Mouse (Mus musculus) lung, postnatal 36 days (tissue): Measurements from ENCODE around the gene Pla2g4e.
"Not testable (repeated sequence)": the region's sequence is repeated elsewhere in the genome, so short reads cannot be mapped to it uniquely, and the experiment has no call there.

ENCODE experiments used
- DNase-seq: peaks from one replicate; pipeline ENCODE4 v3.0.0; 2022; ENCODE audit warnings: mixed read lengths

Pla2g4e gene

GRCm38 (mm10) chr2:120244679-120245420, at the start of gene Pla2g4e:
TSS of gene Pla2g4e (minus strand) at chr2:120245335.
- no peak for DNase-seq

- DNase-seq, result no peak
These were observed 46.4 kb upstream of the Pla2g4e start for GRCm38 (mm10) chr2:120291471-120292078.

GRCm38 (mm10) chr2:120288995-120289394, 43.9 kb upstream of the Pla2g4e start, which contains the start of gene Pla2g4d:
TSS of gene Pla2g4d (minus strand) at chr2:120289197.
- no peak for DNase-seq

GRCm38 (mm10) chr2:120288401-120288800, 43.3 kb upstream of the Pla2g4e start:
- DNase-seq, result no peak

GRCm38 (mm10) chr2:120285639-120286038, 40.5 kb upstream of the Pla2g4e start:
- DNase-seq, result no peak

GRCm38 (mm10) chr2:120284705-120285104, 39.6 kb upstream of the Pla2g4e start:
- peak; percentile 17 for DNase-seq

GRCm38 (mm10) chr2:120284094-120284493, 39.0 kb upstream of the Pla2g4e start:
- DNase-seq, result no peak

- DNase-seq, result no peak
These were observed 38.4 kb upstream of the Pla2g4e start for GRCm38 (mm10) chr2:120283550-120283949.

- DNase-seq, result no peak
These were observed 36.1 kb upstream of the Pla2g4e start for GRCm38 (mm10) chr2:120281221-120281620.

- peak; percentile 69 for DNase-seq
These were observed 34.8 kb upstream of the Pla2g4e start for GRCm38 (mm10) chr2:120279961-120280360.

- DNase-seq, result no peak
These were observed 31.8 kb upstream of the Pla2g4e start for GRCm38 (mm10) chr2:120276951-120277350.

- no peak for DNase-seq
These were observed 23.5 kb upstream of the Pla2g4e start for GRCm38 (mm10) chr2:120268635-120269034.

- DNase-seq, result no peak
These were observed 20.4 kb upstream of the Pla2g4e start for GRCm38 (mm10) chr2:120265523-120265922.

GRCm38 (mm10) chr2:120264858-120265257, 19.7 kb upstream of the Pla2g4e start:
- no peak for DNase-seq

GRCm38 (mm10) chr2:120262876-120263275, 17.7 kb upstream of the Pla2g4e start:
- no peak for DNase-seq

GRCm38 (mm10) chr2:120261346-120261745, 16.2 kb upstream of the Pla2g4e start:
- no peak for DNase-seq

- DNase-seq, result no peak
These were observed 11.1 kb upstream of the Pla2g4e start for GRCm38 (mm10) chr2:120256259-120256658.

GRCm38 (mm10) chr2:120252644-120253043, 7.5 kb upstream of the Pla2g4e start:
- peak; percentile 4 for DNase-seq

- no peak for DNase-seq
These were observed 384 bp upstream of the Pla2g4e start for GRCm38 (mm10) chr2:120245421-120246016.

GRCm38 (mm10) chr2:120243995-120244394, 1.1 kb downstream of the Pla2g4e start:
- no peak for DNase-seq

- DNase-seq, result no peak
These were observed 2.2 kb downstream of the Pla2g4e start for GRCm38 (mm10) chr2:120242791-120243467.

GRCm38 (mm10) chr2:120238733-120239132, 6.4 kb downstream of the Pla2g4e start:
- DNase-seq, result not testable (repeated sequence)

GRCm38 (mm10) chr2:120237784-120238183, 7.4 kb downstream of the Pla2g4e start:
- DNase-seq, result no peak
